Mouse (Mus musculus): ENCODE results near the gene Lmo3.

- TF ChIP-seq KAT2A (conservative IDR thresholded peaks at IDR 0.05; ENCODE audit: low read depth, low read length) (no peak), POLR2A (IDR thresholded peaks at IDR 0.05; ENCODE audit: control insufficient read depth in 1 of 2, insufficient read depth in 1 of 2, low read depth in 1 of 2, low read length in 2 of 2, poor library complexity in 1 of 2) (no peak), CTCF (IDR thresholded peaks at IDR 0.05 in 2 of 3, conservative IDR thresholded peaks at IDR 0.05 in 1 of 3; ENCODE audit: control insufficient read depth in 1 of 3, insufficient read depth in 1 of 3, low read depth in 2 of 3, low read length in 3 of 3, poor library complexity in 1 of 3, severe bottlenecking in 1 of 3) (no peak), EP300 (IDR thresholded peaks at IDR 0.05; ENCODE audit: low read depth in 1 of 2, low read length in 2 of 2) (no peak), MXI1 (IDR thresholded peaks at IDR 0.05; ENCODE audit: low read depth, low read length) (no peak), TBP (IDR thresholded peaks at IDR 0.05; ENCODE audit: low read depth, low read length) (no peak), POLR2AphosphoS2 (IDR thresholded peaks at IDR 0.05; ENCODE audit: low read length) (no peak), ZMIZ1 (IDR thresholded peaks at IDR 0.05; ENCODE audit: low read depth, low read length) (no peak), MEF2A (IDR thresholded peaks at IDR 0.05; ENCODE audit: extremely low read depth, insufficient replicate concordance, low read depth, low read length, poor library complexity, severe bottlenecking) (no peak), MAX (IDR thresholded peaks at IDR 0.05; ENCODE audit: low read length) (no peak), JUND (IDR thresholded peaks at IDR 0.05; ENCODE audit: low read depth, low read length) (no peak), ZNF384 (IDR thresholded peaks at IDR 0.05; ENCODE audit: low read depth, low read length) (no peak), MYC (IDR thresholded peaks at IDR 0.05; ENCODE audit: low read depth, low read length) (no peak), GATA1 (IDR thresholded peaks at IDR 0.05; ENCODE audit: low read depth, low read length) (no peak)
Observed at GRCm38 (mm10) chr6:138581734-138582505, at the start of gene Lmo3.

Data from MEL (cell line).